Mouse (Mus musculus) adrenal gland, postnatal 10 days (tissue): ENCODE data around the gene Ldlr. TPM values are rescaled to one million over a fixed set of nuclear protein-coding genes. Genes with fewer than 3 reads are reported as not detected.
"Not testable (repeated sequence)": the region's sequence is repeated elsewhere in the genome, so short reads cannot be mapped to it uniquely, and the experiment has no call there.

Experiments used
- DNase-seq: peaks from one replicate; pipeline ENCODE4 v3.0.0; 2021; ENCODE audit warnings: mixed read lengths
- total RNA-seq, 2 experiments: library from RNA; stranded (reverse); gene quantifications; 2 replicates each; pipeline ENCODE4 v1.2.3; 2021

Ldlr gene
- total RNA-seq, 2 experiments from 2014 or later, result 21.6 to 41.6 TPM

DNA sequence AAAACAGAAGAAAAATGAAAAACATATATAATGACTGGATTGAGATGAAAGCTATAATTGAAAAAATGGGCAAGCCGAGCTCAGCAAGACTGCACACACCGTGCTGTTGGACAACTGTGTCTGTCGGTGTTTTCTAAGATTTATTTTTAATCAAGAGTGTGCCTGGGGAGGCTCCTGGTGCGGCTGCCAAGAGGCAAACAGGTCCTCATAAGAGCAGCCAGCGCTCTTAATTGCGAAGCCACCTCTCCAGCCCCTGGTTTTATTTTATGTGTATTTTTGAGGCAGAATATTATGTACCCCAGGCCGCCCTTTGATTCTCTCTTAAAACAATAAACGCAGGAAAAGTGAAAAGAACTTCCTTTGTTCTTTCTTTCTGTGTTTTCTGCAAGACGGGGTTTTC lies 65.0 kb downstream of the Ldlr start:
- no peak for DNase-seq

DNA sequence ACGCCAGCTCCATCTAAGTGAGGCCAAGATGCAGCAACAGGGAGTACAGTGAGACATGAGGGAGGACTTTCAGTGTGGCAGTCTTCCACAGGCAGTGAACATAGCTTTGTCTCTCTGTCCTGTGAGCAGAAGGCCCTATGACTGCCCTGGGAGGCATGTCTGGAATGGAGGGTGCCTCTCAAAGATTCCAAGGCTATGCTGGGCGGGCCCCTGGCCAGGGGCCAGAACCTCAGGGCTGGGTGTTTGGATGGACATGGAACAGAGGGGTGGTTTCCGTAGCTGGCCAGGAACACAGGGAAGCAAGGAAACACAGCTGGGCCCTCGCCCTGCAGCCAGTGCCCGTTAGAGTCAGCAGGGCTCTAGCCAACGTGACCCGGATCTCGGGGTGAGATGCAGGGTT lies 68.6 kb downstream of the Ldlr start:
- peak; percentile 92 for DNase-seq

- peak; percentile 56 for DNase-seq
Observed at GRCm38 (mm10) chr9:21792644-21793043, 69.4 kb downstream of the Ldlr start.

DNA sequence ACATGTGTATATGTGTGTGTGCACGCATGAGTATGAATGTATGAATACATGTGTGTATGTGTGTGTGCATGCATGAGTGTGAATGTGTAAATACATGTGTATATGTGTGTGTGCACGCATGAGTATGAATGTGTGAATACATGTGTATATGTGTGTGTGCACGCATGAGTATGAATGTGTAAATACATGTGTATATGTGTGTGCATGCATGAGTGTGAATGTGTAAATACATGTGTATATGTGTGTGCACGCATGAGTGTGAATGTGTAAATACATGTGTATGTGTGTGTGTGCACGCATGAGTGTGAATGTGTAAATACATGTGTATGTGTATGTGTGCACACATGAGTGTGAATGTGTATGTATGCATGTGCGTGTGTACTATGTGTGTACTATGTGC lies 70.2 kb downstream of the Ldlr start:
- DNase-seq, result not testable (repeated sequence)

DNA sequence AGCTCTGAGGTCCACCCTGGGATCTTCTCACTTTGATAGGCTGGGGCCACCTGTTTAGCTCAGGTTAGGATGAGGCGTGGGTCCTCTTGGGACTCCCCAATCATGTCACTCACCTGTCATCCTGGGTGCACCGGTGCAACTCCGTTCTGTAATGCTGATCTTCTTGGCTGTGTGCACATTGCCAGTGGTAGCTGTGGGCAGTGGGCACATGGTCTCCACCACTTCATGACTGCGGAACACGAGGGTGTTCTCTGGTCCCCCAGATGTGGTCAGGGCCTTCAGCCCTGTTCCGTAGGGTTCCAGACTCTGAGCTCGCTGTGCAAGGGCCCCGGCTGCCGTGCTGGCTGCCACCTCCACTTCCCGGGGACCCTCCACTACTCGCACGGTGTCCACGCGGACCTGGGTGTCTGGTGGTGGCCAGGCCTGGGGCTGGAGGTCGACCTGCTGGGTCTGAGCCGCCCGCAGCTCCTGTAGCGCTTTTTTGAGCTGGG lies 71.1 kb downstream of the Ldlr start:
- no peak for DNase-seq

DNA sequence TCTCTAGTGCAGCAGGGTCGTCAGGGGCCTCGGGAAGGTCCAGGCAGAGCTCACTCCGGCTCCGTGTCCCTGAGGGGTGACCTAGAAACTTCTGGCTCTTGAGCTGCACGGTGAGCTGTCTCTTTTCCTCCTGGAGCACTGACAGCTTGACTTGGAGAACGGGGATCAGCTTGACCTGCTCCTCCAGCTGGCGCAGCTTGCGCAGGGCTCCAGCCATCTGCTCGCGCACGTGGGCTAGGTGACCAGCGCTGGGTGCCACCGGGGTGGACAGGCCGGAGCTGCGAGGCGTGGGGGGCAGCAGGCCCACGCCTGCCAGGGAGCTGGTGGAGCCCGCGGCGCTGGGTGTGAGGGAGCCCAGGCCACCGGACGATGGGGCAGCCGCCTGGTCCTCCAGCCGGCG lies 71.6 kb downstream of the Ldlr start:
- no peak for DNase-seq

GRCm38 (mm10) chr9:21795579-21795978 lies 72.3 kb downstream of the Ldlr start:
- no peak for DNase-seq

GRCm38 (mm10) chr9:21796259-21796658 lies 73.0 kb downstream of the Ldlr start:
- DNase-seq, result no peak

DNA sequence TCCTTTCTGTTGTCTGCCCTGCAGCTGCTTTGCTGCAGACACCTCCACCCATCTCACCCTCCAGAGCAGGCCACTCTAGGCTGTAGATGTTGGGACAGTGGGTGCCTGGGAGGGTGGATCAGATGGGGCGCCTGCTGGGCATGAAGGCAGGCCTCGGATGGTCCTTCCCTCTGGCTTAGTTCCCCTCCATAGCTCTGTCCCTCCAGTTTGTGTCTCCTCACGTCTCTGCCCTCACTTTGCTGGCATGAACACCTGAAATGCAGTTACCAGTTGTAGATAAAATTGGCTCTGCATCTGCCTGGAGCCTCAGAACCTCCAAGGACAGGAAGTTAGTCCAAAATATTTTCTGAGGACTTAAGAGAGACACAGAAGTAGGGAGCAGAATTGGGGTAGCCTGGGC lies 73.6 kb downstream of the Ldlr start:
- no peak for DNase-seq

GRCm38 (mm10) chr9:21797921-21798344 lies 74.7 kb downstream of the Ldlr start:
- DNase-seq, result peak; percentile 80

- peak; percentile 95 for DNase-seq
Observed at GRCm38 (mm10) chr9:21798345-21799009, 75.2 kb downstream of the Ldlr start, which contains the start of gene Kank2. TSS of gene Kank2 (minus strand) at chr9:21798744.

- DNase-seq, result no peak
Observed at GRCm38 (mm10) chr9:21799010-21799350, 75.7 kb downstream of the Ldlr start.

Other genes starting within 250 kb of the Ldlr start
- gene Tmed1, start 213.2 kb upstream of the Ldlr start, total RNA-seq, result 10 to 100 TPM; 30.3 to 30.4 TPM
- gene AB124611, start 197.3 kb upstream of the Ldlr start, total RNA-seq, result 1 to 10 TPM; 4.2 to 4.7 TPM
- 10 to 100 TPM; 45.1 to 65.4 TPM for gene Carm1, start 176.6 kb upstream of the Ldlr start, total RNA-seq
- 10 to 100 TPM; 46.3 to 48.3 TPM for gene Timm29, start 130.8 kb upstream of the Ldlr start, total RNA-seq
- 10 to 100 TPM; 22.9 to 25.1 TPM for gene Yipf2, start 130.7 kb upstream of the Ldlr start, total RNA-seq
- gene Smarca4, start 107.3 kb upstream of the Ldlr start, total RNA-seq, result 10 to 100 TPM; 58.7 to 64.8 TPM
- 10 to 100 TPM; 12.6 to 14.3 TPM for gene Spc24, start 36.8 kb downstream of the Ldlr start, total RNA-seq
- gene Kank2, start 75.3 kb downstream of the Ldlr start, total RNA-seq, result 10 to 100 TPM; 33.1 to 37.2 TPM
- gene Angptl8, start 112.0 kb downstream of the Ldlr start, total RNA-seq, result 10 to 100 TPM in 1 of 2 experiments, 1 to 10 TPM in 1; 7.6 to 17.9 TPM
- gene Dock6, start 129.2 kb downstream of the Ldlr start, total RNA-seq, result 10 to 100 TPM; 40.1 to 56.3 TPM
- gene Rab3d, start 194.7 kb downstream of the Ldlr start, total RNA-seq, result 10 to 100 TPM; 37.2 to 45.4 TPM
- 1 to 10 TPM; 5.6 to 8.8 TPM for gene Ccdc159, start 204.0 kb downstream of the Ldlr start, total RNA-seq
- 100 to 1,000 TPM; 182 to 187 TPM for gene Tmem205, start 204.1 kb downstream of the Ldlr start, total RNA-seq
- gene Plppr2, start 213.6 kb downstream of the Ldlr start, total RNA-seq, result 10 to 100 TPM; 21.9 to 22.3 TPM
- gene Swsap1, start 232.3 kb downstream of the Ldlr start, total RNA-seq, result 10 to 100 TPM; 11.9 to 15.1 TPM
- gene Epor, start 240.0 kb downstream of the Ldlr start, total RNA-seq, result 1 to 10 TPM; 7.0 to 9.1 TPM